Mouse (Mus musculus) induced T-regulatory cell, adult 2 months (primary cell): ENCODE data around the gene Olfr672.
"Not testable (repeated sequence)": the region's sequence is repeated elsewhere in the genome, so short reads cannot be mapped to it uniquely, and the experiment has no call there.

Experiments used
- DNase-seq: peaks from one replicate; pipeline ENCODE4 v3.0.0-alpha.2; 2012; ENCODE audit warnings: low read depth

Olfr672 gene

DNA sequence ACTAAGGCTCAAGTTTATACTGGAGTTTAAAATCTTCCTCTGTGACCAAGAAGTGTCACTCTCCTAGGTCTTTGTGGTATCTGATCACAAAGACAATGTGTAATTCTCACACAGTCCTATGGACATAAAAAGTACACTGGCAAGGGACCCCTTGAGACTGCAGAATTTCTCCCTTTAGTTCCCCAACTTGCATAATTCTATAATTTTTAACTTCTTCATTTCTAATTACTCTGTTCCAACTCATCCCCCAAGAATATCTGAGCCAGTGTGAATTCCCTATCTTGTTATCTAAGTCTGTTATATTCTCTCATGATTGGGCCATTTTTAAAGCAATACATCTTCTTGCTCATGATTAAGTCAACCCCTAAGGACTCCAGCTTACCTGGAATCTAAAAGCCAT, at the start of gene Olfr672:
Olfr672 (minus strand) TSS at position 101 of the 400 bp plus-strand sequence.
- DNase-seq, result no peak

DNA sequence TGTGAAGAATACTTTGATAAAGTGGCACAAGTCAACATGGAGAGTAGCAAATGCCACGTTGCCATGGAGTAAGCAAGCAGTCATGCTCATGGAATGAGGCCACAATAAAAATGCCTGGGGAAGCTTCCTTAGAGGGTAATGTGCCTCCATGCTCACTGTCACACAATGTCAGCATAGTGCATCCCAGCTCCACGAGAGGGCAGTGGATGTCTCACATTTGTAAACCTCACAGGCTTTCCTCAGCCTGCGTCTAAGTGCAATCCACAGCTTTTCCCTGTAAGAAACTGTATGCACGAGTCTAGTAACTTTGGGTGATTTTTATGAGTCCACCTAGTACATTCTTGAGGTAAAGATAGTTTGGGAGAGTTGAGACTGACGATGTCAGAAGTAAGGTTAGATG, 32.0 kb upstream of the Olfr672 start:
- DNase-seq, result not testable (repeated sequence)

DNA sequence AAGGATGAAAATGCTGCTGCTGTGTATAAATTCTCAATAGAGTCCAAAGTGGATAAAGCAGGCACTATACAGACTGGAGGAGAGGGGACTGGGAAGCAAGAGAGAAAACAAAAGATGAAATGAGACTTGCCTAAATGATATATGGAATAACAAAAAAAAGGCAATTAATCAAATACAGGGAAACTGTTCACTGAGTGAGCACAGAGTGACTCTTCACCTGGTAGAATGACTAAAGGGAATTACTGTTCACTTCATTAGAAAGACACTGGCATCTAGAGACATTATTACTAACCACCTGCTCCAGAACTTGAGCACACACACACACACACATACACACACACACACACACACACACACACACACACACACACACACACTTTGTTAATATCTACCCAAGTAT, 30.6 kb upstream of the Olfr672 start, which contains the start of gene Olfr676:
Olfr676 (plus strand) TSS at position 301 of the 400 bp plus-strand sequence.
- no peak for DNase-seq

DNA sequence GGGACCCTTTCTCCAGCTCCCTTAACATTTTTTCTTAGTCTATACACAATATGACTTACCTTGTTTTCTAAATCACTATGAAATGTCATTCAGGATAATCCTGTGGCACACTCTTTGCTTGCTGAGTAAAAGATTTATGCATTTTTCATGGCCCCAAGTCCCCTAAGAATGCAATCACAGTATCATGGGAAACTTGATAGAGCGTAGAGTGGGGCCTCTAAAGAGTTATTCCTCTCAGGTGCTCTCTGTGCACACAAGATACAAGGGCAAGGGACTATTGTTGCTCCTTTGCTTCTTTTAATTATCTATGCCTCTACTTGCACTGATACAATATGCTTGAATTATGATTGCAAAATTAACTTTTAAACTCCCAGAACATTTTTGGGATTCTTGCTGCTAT, 26.5 kb upstream of the Olfr672 start, which contains the start of gene Olfr675:
Olfr675 (minus strand) TSS at position 101 of the 400 bp plus-strand sequence.
- DNase-seq, result no peak

DNA sequence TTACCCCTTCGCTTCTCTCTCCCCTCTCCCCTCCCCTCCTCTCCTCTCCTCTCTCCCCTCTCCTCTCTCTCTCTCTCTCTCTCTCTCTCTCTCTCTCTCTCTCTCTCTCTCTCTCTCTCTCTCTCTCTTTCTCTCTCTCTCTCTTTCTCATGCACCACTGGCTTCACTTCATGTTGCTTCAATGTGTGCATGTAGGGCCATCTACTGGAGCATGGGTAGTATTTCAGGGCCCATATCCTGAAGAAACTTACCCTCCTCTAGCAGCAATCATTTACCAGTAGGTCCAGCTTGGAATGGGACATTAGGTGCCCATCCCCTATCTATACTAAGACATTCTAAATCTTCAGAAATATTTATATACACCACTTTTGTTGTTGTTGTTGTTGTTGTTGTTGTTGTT, 20.7 kb upstream of the Olfr672 start:
- DNase-seq, result no peak

DNA sequence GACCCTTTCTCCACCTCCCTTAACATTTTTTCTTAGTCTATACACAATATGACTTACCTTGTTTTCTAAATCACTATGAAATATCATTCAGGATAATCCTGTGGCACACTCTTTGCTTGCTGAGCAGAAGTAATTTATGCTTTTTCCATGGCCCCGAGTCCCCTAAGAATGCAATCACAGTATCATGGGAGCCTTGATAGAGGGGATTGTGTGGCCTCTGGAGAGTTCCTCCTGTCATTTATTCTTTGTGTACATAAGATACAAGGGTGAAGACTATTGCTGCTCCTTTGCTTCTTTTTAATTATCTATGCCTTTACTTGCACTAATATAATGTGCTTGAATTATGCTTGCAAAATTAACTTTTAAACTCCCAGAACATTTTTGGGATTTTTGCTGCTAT, 22.8 kb downstream of the Olfr672 start, which contains the start of gene Olfr671:
Olfr671 (minus strand) TSS at position 101 of the 400 bp plus-strand sequence.
- DNase-seq, result no peak

DNA sequence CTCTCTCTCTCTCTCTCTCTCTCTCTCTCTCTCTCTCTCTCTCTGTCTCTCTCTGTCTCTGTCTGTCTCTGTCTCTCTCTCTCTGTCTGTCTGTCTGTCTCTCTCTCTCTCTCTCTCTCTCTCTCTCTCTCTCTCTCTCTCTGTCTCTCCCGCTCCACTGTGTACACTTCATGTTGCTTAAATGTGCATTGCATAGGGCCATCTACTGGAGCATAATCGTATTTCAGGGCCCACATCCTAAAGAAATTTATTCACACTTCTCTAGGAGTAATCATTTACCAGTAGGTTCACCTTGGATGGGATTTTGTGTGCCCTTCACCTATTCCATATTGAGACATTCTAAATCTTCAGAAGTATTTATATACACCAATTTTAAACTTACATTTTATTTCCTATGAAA, 29.3 kb downstream of the Olfr672 start:
- not testable (repeated sequence) for DNase-seq

DNA sequence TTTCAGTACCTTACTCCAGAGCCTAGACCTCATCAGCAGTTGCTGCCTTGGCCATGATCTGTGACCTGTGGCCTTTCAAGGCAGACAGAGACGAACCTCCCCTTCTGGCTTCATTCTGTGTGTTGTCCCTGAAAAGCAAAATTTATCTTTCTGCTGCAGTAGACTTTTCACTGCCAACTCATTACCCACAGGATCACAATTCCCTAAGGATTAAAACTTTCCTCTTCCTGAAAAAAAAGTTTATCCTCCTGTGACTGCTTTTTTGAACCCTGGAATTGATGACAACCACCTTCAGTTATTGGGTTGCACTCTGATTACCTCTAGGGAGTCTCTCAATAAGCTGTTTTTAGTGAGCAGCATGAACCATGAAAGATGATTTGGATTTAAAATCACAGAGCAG, 39.3 kb downstream of the Olfr672 start, which contains the start of gene Olfr670:
Olfr670 (minus strand) TSS at position 101 of the 400 bp plus-strand sequence.
- DNase-seq, result no peak

DNA sequence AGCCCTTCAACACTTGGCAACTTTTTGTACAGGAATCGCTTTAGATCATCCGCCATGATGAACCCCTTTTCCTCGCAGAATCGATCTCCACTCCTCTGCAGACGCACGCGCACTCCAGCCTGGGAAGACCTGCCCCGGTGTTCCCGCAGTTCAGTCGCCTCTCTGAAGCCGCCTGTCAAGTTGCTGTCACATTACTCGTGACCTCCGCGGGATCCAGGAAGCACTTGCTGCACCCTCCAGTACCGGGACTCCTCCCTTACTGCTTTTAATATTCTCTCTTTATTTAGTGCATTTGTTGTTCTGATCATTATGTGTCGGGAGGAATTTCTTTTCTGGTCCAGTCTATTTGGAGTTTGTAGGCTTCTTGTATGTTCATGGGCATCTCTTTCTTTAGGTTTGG, 51.6 kb downstream of the Olfr672 start:
- DNase-seq, result not testable (repeated sequence)
